Mouse (Mus musculus) stomach, postnatal 0 days (tissue): ENCODE results near the gene Slc22a23.
"Not testable (repeated sequence)": the region's sequence is repeated elsewhere in the genome, so short reads cannot be mapped to it uniquely, and the experiment has no call there.

Source experiments
- CTCF ChIP-seq: IDR thresholded peaks from 2 replicates; pipeline ENCODE4 v1.5.1; 2016; ENCODE audit warnings: antibody characterized with exemption, low read depth, mild to moderate bottlenecking, moderate library complexity
- EP300 ChIP-seq: optimal IDR thresholded peaks from 2 replicates; pipeline ENCODE3; 2016; ENCODE audit warnings: antibody characterized with exemption

GRCm38 (mm10) chr13:34394305-34394704 lies 49.3 kb upstream of the Slc22a23 start:
- TF ChIP-seq EP300, CTCF: not testable (repeated sequence)
